Mouse (Mus musculus) cerebellum, adult 9-10 months (tissue): ENCODE measurements around the gene Cavin3.

Experiments
- DNase-seq: peaks from one replicate; pipeline ENCODE4 v3.0.0; 2022

Gene Cavin3

GRCm38 (mm10) chr7:105481505-105482411 lies at the start of gene Cavin3:
Gene Cavin3, minus strand, starts transcription at chr7:105482300.
- peak; percentile 61 for DNase-seq

GRCm38 (mm10) chr7:105528094-105528493 lies 46.0 kb upstream of the Cavin3 start:
- DNase-seq, result no peak

GRCm38 (mm10) chr7:105527306-105527937 lies 45.3 kb upstream of the Cavin3 start:
- DNase-seq, result peak; percentile 46

- no peak for DNase-seq
Measured at GRCm38 (mm10) chr7:105524222-105524621, 42.1 kb upstream of the Cavin3 start.

- no peak for DNase-seq
Measured at GRCm38 (mm10) chr7:105520201-105520600, 38.1 kb upstream of the Cavin3 start.

GRCm38 (mm10) chr7:105519771-105520170 lies 37.7 kb upstream of the Cavin3 start:
- no peak for DNase-seq

- DNase-seq, result peak; percentile 39
Measured at GRCm38 (mm10) chr7:105519336-105519735, 37.2 kb upstream of the Cavin3 start.

GRCm38 (mm10) chr7:105516669-105517360 lies 34.7 kb upstream of the Cavin3 start:
- DNase-seq, result no peak

GRCm38 (mm10) chr7:105515178-105515577 lies 33.1 kb upstream of the Cavin3 start:
- DNase-seq, result peak; percentile 47

- no peak for DNase-seq
Measured at GRCm38 (mm10) chr7:105514561-105514960, 32.5 kb upstream of the Cavin3 start.

- no peak for DNase-seq
Measured at GRCm38 (mm10) chr7:105513845-105514291, 31.8 kb upstream of the Cavin3 start.

GRCm38 (mm10) chr7:105510143-105510542 lies 28.0 kb upstream of the Cavin3 start:
- DNase-seq, result no peak

- DNase-seq, result no peak
Measured at GRCm38 (mm10) chr7:105507257-105507656, 25.2 kb upstream of the Cavin3 start.

GRCm38 (mm10) chr7:105501984-105502383 lies 19.9 kb upstream of the Cavin3 start:
- no peak for DNase-seq

GRCm38 (mm10) chr7:105499676-105500075 lies 17.6 kb upstream of the Cavin3 start:
- no peak for DNase-seq

GRCm38 (mm10) chr7:105498854-105499492 lies 16.9 kb upstream of the Cavin3 start:
- DNase-seq, result no peak

GRCm38 (mm10) chr7:105497881-105498280 lies 15.8 kb upstream of the Cavin3 start:
- DNase-seq, result no peak

GRCm38 (mm10) chr7:105487104-105487876 lies 5.2 kb upstream of the Cavin3 start:
- DNase-seq, result no peak

- no peak for DNase-seq
Measured at GRCm38 (mm10) chr7:105485029-105485428, 2.9 kb upstream of the Cavin3 start.

GRCm38 (mm10) chr7:105482426-105482825 lies 326 bp upstream of the Cavin3 start:
- DNase-seq, result no peak

GRCm38 (mm10) chr7:105480561-105481504 lies 1.3 kb downstream of the Cavin3 start:
- peak; percentile 43 for DNase-seq
